24 mouse cellular contexts compared by ENCODE assay signal in the genomic region with DNA sequence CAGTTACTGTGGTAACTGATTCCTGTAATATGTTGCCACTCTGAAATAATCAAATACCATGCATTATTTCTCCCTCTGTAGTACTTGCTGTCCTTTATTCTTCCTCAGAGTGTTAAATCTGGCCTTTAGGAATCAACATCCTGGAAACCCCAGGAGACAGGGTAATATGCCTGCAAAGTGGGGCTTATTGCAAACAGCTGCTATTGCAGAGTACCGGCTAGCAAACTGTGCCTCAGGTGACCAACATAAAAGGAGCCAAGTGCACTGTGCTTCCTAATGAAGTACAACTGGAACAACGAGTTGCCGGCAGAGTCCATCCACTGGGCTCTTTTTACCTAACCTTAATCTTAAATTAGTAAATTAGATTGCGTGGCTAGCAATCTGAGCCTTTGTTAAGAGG.
DNase-seq lines count a peak whose midpoint lies in the region; ATAC-seq and TF ChIP-seq lines count a peak whose summit lies in the region.
"Had no signal": no experiment of that assay in that cellular context is flagged by ENCODE, and none has a peak within 500 bp of the region (broad histone marks: within the 10 kb centered on the region; RNA-seq: fewer than 3 reads in every experiment).

No protein-coding gene starts in this region.

- no peaks in the 10 kb centered on the region for H3K9me3 ChIP-seq in hindbrain, embryonic 12.5 days (replicated peaks)
- H3K9me3 ChIP-seq in hindbrain, embryonic 14.5 days (ENCODE audit: control insufficient read depth, low read length), result no peaks in the 10 kb centered on the region
- H3K9me3 ChIP-seq in embryonic facial prominence, embryonic 10.5 days, result no peaks in the 10 kb centered on the region
- no peaks in the 10 kb centered on the region for H3K9me3 ChIP-seq in limb, embryonic 11.5 days (ENCODE audit: control insufficient read depth, low read length)
- no peaks in the 10 kb centered on the region for H3K9me3 ChIP-seq in stomach, postnatal 0 days (ENCODE audit: control insufficient read depth, low read length)
- H3K9me3 ChIP-seq: forebrain, embryonic 13.5 days; hindbrain, embryonic 10.5 days; intestine, embryonic 15.5 days; midbrain, embryonic 10.5 days; neural tube, embryonic 12.5 days had no signal

- H3K27ac ChIP-seq in hindbrain, embryonic 12.5 days, result no peak overlapping the region
- no peak overlapping the region for H3K27ac ChIP-seq in hindbrain, embryonic 14.5 days
- H3K27ac ChIP-seq in embryonic facial prominence, embryonic 10.5 days (replicated peaks), result no peak overlapping the region
- H3K27ac ChIP-seq in limb, embryonic 11.5 days (replicated peaks; ENCODE audit: low read depth, low read length), result no peak overlapping the region
- no peak overlapping the region for H3K27ac ChIP-seq in stomach, postnatal 0 days (replicated peaks)
- H3K27ac ChIP-seq: forebrain, embryonic 13.5 days; hindbrain, embryonic 10.5 days; intestine, embryonic 15.5 days; layer of hippocampus, adult 2 months; midbrain, embryonic 10.5 days; neural tube, embryonic 12.5 days had no signal

- no peak for TF ChIP-seq EP300 in stomach, postnatal 0 days (optimal IDR thresholded peaks at IDR 0.05)

- H3K27me3 ChIP-seq in hindbrain, embryonic 12.5 days, result no peaks in the 10 kb centered on the region
- H3K27me3 ChIP-seq in hindbrain, embryonic 14.5 days (ENCODE audit: control insufficient read depth, insufficient read depth, low read length), result no peaks in the 10 kb centered on the region
- H3K27me3 ChIP-seq in embryonic facial prominence, embryonic 10.5 days (replicated peaks; ENCODE audit: low read depth, poor library complexity, severe bottlenecking), result 0 out of 2 replicates have a peak, but pooled peaks cover 5% of the 10 kb centered on the region
- H3K27me3 ChIP-seq in limb, embryonic 11.5 days (ENCODE audit: control insufficient read depth, insufficient read depth, low read length), result no peaks in the 10 kb centered on the region
- no peaks in the 10 kb centered on the region for H3K27me3 ChIP-seq in stomach, postnatal 0 days (ENCODE audit: control insufficient read depth, insufficient read depth, low read length)
- H3K27me3 ChIP-seq: forebrain, embryonic 13.5 days; intestine, embryonic 15.5 days; neural tube, embryonic 12.5 days had no signal

- no peaks in the 10 kb centered on the region for H3K36me3 ChIP-seq in hindbrain, embryonic 12.5 days
- no peaks in the 10 kb centered on the region for H3K36me3 ChIP-seq in hindbrain, embryonic 14.5 days (replicated peaks; ENCODE audit: control insufficient read depth, insufficient read depth)
- no peaks in the 10 kb centered on the region for H3K36me3 ChIP-seq in embryonic facial prominence, embryonic 10.5 days (replicated peaks)
- H3K36me3 ChIP-seq in limb, embryonic 11.5 days (ENCODE audit: control insufficient read depth, insufficient read depth, low read length), result no peaks in the 10 kb centered on the region
- H3K36me3 ChIP-seq in stomach, postnatal 0 days (ENCODE audit: control insufficient read depth, insufficient read depth, low read length), result no peaks in the 10 kb centered on the region
- H3K36me3 ChIP-seq: hindbrain, embryonic 10.5 days; intestine, embryonic 15.5 days; midbrain, embryonic 10.5 days; neural tube, embryonic 12.5 days had no signal

- H3K4me1 ChIP-seq in hindbrain, embryonic 12.5 days, result peaks cover 4% of the 10 kb centered on the region; the same call in 1 of the 2 replicates
- H3K4me1 ChIP-seq in hindbrain, embryonic 14.5 days (replicated peaks; ENCODE audit: control insufficient read depth, insufficient read depth, low read length), result no peaks in the 10 kb centered on the region
- H3K4me1 ChIP-seq in embryonic facial prominence, embryonic 10.5 days, result peaks cover 13% of the 10 kb centered on the region
- peaks cover 8% of the 10 kb centered on the region; the same call in 1 of the 2 replicates for H3K4me1 ChIP-seq in limb, embryonic 11.5 days (ENCODE audit: control insufficient read depth, insufficient read depth, low read length)
- no peaks in the 10 kb centered on the region for H3K4me1 ChIP-seq in stomach, postnatal 0 days (replicated peaks; ENCODE audit: control insufficient read depth, insufficient read depth)
- H3K4me1 ChIP-seq: forebrain, embryonic 13.5 days; hindbrain, embryonic 10.5 days; intestine, embryonic 15.5 days; midbrain, embryonic 10.5 days; neural tube, embryonic 12.5 days had no signal

- H3K9ac ChIP-seq in hindbrain, embryonic 12.5 days, result no peak overlapping the region
- no peak overlapping the region for H3K9ac ChIP-seq in hindbrain, embryonic 14.5 days
- H3K9ac ChIP-seq in limb, embryonic 11.5 days (ENCODE audit: low read length), result no peak overlapping the region
- H3K9ac ChIP-seq in stomach, postnatal 0 days (ENCODE audit: low read length), result no peak overlapping the region
- H3K9ac ChIP-seq: forebrain, embryonic 13.5 days; intestine, embryonic 15.5 days; neural tube, embryonic 12.5 days had no signal

- H3K4me3 ChIP-seq in hindbrain, embryonic 12.5 days, result no peak overlapping the region
- H3K4me3 ChIP-seq in hindbrain, embryonic 14.5 days (replicated peaks; ENCODE audit: low read length), result no peak overlapping the region
- no peak overlapping the region for H3K4me3 ChIP-seq in embryonic facial prominence, embryonic 10.5 days
- H3K4me3 ChIP-seq in limb, embryonic 11.5 days (ENCODE audit: low read depth, low read length), result no peak overlapping the region
- no peak overlapping the region for H3K4me3 ChIP-seq in stomach, postnatal 0 days (ENCODE audit: low read depth, low read length)
- H3K4me3 ChIP-seq: forebrain, embryonic 13.5 days; hindbrain, embryonic 10.5 days; intestine, embryonic 15.5 days; layer of hippocampus, adult 2 months; midbrain, embryonic 10.5 days; neural tube, embryonic 12.5 days had no signal

- intact Hi-C loops in heart, postnatal 10 days (cut with DNase I), result loop anchor here (5.0 kb wide), 1 partner anchor 112 kb away; no protein-coding TSS in a partner anchor

- 59% methylated on average over 4 of the region's 4 CpGs for WGBS in hindbrain, embryonic 12.5 days
- 45% methylated on average over 4 of the region's 4 CpGs for WGBS in hindbrain, embryonic 14.5 days
- 41% methylated on average over 4 of the region's 4 CpGs for WGBS in embryonic facial prominence, embryonic 10.5 days
- 8% methylated on average over 4 of the region's 4 CpGs for WGBS in limb, embryonic 11.5 days
- 87% methylated on average over 4 of the region's 4 CpGs for WGBS in stomach, postnatal 0 days

- DNase-seq in hindbrain, embryonic 14.5 days (ENCODE audit: low spot score), result no peak
- peak; percentile 53 for DNase-seq in brain, embryonic 14.5 days (ENCODE audit: low read depth)
- DNase-seq in embryonic facial prominence, embryonic 10.5 days (ENCODE audit: low spot score), result peak; percentile 43
- DNase-seq in limb, embryonic 11.5 days (ENCODE audit: low spot score), result peak; percentile 63
- DNase-seq in heart, postnatal 10 days, result no peak
- no peak for DNase-seq in gastrocnemius, postnatal 4 days (ENCODE audit: low spot score in 2 of 2)
- DNase-seq in stomach, postnatal 0 days (ENCODE audit: low spot score), result no peak
- DNase-seq: adrenal gland, adult 2 months; cerebellum, adult 11-12 months; cerebellum, postnatal 10 days; gastrocnemius, postnatal 10 days; heart, adult 11 months; kidney, adult 9 months; kidney, postnatal 25 days; right cerebral cortex, postnatal 4 days; thymus, postnatal 36 days had no signal

- no peak for TF ChIP-seq CTCF in brain, embryonic 14.5 days (IDR thresholded peaks at IDR 0.05; ENCODE audit: borderline replicate concordance, extremely low read depth, insufficient read depth, insufficient read length)
- no peak for TF ChIP-seq CTCF in stomach, postnatal 0 days (IDR thresholded peaks at IDR 0.05; ENCODE audit: low read depth)

- no peak for TF ChIP-seq POLR2A in brain, embryonic 14.5 days (IDR thresholded peaks at IDR 0.05; ENCODE audit: borderline replicate concordance, extremely low read depth, insufficient read depth, insufficient read length, poor library complexity, severe bottlenecking)

- H3K4me2 ChIP-seq in hindbrain, embryonic 12.5 days (replicated peaks), result no peak overlapping the region
- no peak overlapping the region for H3K4me2 ChIP-seq in hindbrain, embryonic 14.5 days (replicated peaks)
- no peak overlapping the region for H3K4me2 ChIP-seq in limb, embryonic 11.5 days (ENCODE audit: low read depth, severe bottlenecking)
- no peak overlapping the region for H3K4me2 ChIP-seq in stomach, postnatal 0 days (replicated peaks; ENCODE audit: low read depth)
- H3K4me2 ChIP-seq: forebrain, embryonic 13.5 days; heart, embryonic 11.5 days; intestine, embryonic 15.5 days; neural tube, embryonic 12.5 days had no signal

- 0 out of 2 replicates have a peak, but pooled peaks have one; percentile 11 for ATAC-seq in hindbrain, embryonic 12.5 days (ENCODE audit: low FRiP score)
- no peak for ATAC-seq in hindbrain, embryonic 14.5 days (ENCODE audit: low FRiP score)
- peak; percentile 62; the same call in 1 of the 2 replicates for ATAC-seq in limb, embryonic 11.5 days (ENCODE audit: insufficient number of reproducible peaks, low FRiP score, low TSS enrichment, low read depth)
- ATAC-seq in stomach, postnatal 0 days (ENCODE audit: low FRiP score, low TSS enrichment), result no peak
- ATAC-seq: forebrain, embryonic 13.5 days; intestine, embryonic 15.5 days had no signal

Comparison
In these comparisons a context has a peak if more than half of its experiments do, and no peak if none do; other contexts are left out.
1. ATAC-seq: peak in hindbrain, embryonic 12.5 days (single experiment) and limb, embryonic 11.5 days (single experiment); none in hindbrain, embryonic 14.5 days (single experiment) and stomach, postnatal 0 days (single experiment).
2. DNase-seq: peak in brain, embryonic 14.5 days (single experiment), embryonic facial prominence, embryonic 10.5 days (single experiment) and limb, embryonic 11.5 days (single experiment); none in hindbrain, embryonic 14.5 days (single experiment), heart, postnatal 10 days (0 of 2), gastrocnemius, postnatal 4 days (0 of 2) and stomach, postnatal 0 days (single experiment).